Mouse (Mus musculus) gastrocnemius, postnatal 25 days (tissue): ENCODE measurements around the gene Yy1. TPM values are rescaled to one million over a fixed set of nuclear protein-coding genes. Genes with fewer than 3 reads are reported as not detected.
A peak's percentile ranks its signal among the peaks of the same experiment; 100 is the strongest.
"Not testable (repeated sequence)": the region's sequence is repeated elsewhere in the genome, so short reads cannot be mapped to it uniquely, and the experiment has no call there.

ENCODE experiments used
- DNase-seq: peaks from one replicate; pipeline ENCODE4 v3.0.0; 2022
- total RNA-seq, 2 experiments: library from RNA; stranded (reverse); gene quantifications; 1 replicate in 1 of 2; 2 replicates in 1 of 2; pipeline ENCODE4 v1.2.3; 2021

Gene Yy1
- total RNA-seq, 2 experiments from 2014 or later, result 23.9 to 25.4 TPM

- no peak for DNase-seq
Measured at GRCm38 (mm10) chr12:108826958-108827535, 34.3 kb downstream of the Yy1 start.

- DNase-seq, result no peak
Measured at GRCm38 (mm10) chr12:108827641-108828040, 34.9 kb downstream of the Yy1 start.

GRCm38 (mm10) chr12:108829636-108830035 is 36.9 kb downstream of the Yy1 start:
- DNase-seq, result no peak

DNA sequence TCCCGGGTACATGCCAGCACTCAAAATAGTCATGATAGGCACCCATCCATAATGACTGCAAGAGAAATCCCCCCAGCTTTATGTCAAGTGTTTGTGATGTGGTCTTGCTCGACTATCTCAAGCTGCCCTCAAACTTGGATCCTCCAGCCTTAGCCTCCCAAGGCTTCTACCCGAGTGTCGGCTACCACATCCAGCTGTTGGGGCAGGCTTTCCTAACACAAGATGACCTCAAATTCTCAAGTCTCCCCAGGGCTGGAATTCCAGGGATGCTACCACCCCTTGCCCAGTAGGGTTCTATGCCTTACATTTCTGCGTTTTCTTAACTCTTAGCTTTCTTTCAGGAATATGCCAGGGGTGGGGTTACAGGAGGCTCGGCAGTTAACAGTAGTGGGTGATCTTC is 37.6 kb downstream of the Yy1 start:
- DNase-seq, result no peak

GRCm38 (mm10) chr12:108831966-108832643 is 39.3 kb downstream of the Yy1 start:
- DNase-seq, result peak; percentile 63

DNA sequence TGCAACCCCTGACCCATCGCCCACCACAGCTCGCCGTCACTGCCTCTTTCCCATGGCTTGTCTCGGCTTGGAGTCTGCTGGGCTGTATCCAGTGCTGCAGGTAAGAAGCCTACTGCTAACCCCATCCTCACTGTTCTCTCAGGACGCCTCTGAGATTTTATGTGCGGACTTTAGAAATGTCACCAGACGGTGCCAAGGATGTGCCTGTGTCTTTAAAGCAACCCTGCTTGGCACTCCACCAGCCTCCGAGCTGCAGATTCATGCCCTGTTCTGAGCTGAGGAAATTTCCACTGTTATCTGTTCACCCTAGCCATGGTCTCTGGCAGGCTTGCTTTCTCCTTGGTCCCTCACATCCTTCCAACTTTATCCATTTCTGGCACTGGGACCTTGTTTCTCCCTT is 40.1 kb downstream of the Yy1 start:
- peak; percentile 58 for DNase-seq

- DNase-seq, result no peak
Measured at GRCm38 (mm10) chr12:108833408-108833807, 40.6 kb downstream of the Yy1 start.

GRCm38 (mm10) chr12:108834337-108834736 is 41.6 kb downstream of the Yy1 start:
- DNase-seq, result no peak

GRCm38 (mm10) chr12:108834786-108835185 is 42.0 kb downstream of the Yy1 start:
- no peak for DNase-seq

- DNase-seq, result no peak
Measured at GRCm38 (mm10) chr12:108835208-108835839, 42.6 kb downstream of the Yy1 start.

GRCm38 (mm10) chr12:108835840-108836409 is 43.2 kb downstream of the Yy1 start, which contains the start of the genes Slc25a29 and Slc25a47:
Slc25a29 (minus strand) TSS chr12:108835883.
Slc25a47 (plus strand) TSS chr12:108836046.
- DNase-seq, result peak; percentile 99

DNA sequence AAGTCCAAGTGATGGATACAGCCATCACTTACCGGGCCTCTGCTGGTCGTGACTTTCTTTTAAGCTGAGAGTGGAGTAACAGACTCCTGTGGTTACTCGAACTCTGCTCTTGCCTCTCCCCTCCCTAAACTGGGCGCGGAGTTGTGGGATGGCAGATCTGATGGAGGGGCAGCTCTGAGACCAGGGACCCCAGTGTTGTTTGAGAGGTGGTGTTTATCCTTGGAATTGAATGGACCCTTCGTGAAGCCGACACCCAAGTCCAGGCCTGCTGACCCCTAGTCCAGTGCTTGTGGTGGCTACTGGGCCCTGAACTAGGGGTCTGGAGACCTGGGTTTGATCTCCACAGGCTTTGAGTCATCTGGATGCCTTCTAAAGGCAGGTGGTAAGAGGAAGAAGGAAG is 43.9 kb downstream of the Yy1 start:
- no peak for DNase-seq

GRCm38 (mm10) chr12:108841181-108841580 is 48.4 kb downstream of the Yy1 start:
- DNase-seq, result peak; percentile 67

DNA sequence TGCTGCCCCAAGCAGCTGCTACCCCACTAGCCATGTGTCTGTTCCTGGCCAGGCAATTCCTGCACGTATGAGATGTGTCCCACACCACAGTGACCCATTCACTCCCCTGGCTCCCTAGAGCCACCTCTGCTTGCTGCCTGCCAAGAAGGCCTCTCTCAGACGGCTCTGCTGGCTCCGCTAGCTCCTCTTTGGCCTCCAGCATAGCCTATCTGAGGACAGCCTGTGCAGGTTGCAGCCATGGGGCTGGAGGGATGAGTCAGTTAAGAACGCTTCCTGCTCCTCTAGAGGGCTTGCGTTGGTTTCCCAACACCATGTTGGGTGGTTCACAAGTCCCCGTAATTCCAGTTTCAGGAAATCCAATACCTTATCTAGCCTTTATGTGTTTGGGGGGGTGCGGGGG is 49.9 kb downstream of the Yy1 start:
- peak; percentile 46 for DNase-seq

GRCm38 (mm10) chr12:108848033-108848432 is 55.3 kb downstream of the Yy1 start:
- not testable (repeated sequence) for DNase-seq

- DNase-seq, result no peak
Measured at GRCm38 (mm10) chr12:108849488-108850022, 56.8 kb downstream of the Yy1 start.

DNA sequence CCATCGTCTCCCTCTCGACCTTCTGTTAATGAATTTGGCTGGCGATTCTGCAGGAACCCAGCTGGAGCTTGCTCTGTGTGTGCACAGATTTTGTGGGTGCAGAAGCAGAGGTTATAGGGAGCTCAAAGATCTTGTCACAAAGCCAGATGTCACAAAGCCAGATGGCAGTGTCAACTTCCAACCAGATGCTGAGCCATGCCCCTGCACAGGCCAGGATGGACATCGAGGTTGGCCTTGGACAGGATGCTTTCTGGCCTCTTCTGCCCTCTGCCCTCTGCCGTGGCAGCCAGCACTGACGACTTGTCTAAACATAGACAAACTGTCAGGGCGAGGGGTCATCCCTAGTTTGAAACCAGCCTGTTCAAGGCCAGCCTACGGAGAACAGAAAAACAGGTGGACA is 57.4 kb downstream of the Yy1 start:
- no peak for DNase-seq

DNA sequence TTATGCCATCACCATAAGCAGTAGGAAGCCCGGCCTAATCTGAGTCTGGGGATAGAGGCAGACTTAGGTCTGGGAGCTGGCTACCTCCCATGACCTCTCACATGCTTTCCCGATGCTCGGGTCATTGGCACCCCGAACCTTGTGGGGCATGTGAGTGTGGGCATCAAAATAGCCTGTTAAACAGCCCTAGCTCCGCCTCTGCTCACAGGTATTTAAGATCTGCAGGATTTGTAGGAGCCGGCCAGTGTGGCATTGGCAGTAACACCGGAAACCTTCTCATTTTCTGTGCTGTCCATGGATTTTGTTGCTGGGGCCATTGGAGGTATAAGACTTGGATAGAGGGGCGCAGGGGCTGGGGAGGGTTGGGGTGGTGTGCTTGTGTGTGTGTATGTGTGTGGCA is 58.1 kb downstream of the Yy1 start:
- DNase-seq, result no peak

GRCm38 (mm10) chr12:108852822-108853221 is 60.0 kb downstream of the Yy1 start:
- no peak for DNase-seq

DNA sequence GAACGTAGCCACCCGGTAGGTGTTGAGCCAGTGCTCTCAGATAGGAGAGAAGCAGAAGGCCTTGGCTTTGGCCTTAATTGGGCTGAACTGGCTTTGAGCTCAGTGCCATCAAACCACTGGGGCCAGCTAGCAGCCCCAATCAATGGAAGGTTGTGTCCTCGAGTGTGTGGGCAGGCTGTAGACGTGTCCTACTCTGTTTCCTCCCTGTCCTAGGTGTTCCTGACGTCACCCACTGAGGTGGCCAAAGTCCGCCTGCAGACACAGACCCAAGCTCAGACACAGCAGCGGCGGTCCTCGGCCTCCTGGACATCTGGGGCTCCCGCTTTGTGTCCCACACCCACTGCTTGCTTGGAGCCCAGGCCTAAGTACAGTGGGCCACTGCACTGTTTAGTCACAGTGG is 62.3 kb downstream of the Yy1 start:
- no peak for DNase-seq

GRCm38 (mm10) chr12:108856186-108856585 is 63.4 kb downstream of the Yy1 start:
- no peak for DNase-seq

DNA sequence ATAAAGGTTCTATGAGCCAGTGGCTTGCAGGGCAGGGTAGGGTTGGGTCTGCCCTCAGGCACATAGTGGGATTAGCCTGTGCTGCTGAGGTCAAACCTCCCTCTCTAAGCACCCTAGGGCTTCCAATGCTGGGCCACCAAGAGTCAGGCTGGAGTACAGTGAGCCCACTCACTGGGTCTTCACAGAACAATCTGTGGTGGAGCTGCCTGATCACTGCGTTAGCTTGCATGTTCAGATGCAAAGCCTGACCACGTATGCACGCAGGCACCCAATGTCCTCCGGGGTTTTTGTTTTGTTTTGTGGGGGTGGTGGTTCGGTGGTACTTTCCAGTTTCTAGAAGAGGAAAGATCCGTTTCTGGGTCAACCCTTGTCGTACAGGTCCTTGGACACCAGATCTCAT is 64.3 kb downstream of the Yy1 start:
- DNase-seq, result no peak
